Mouse (Mus musculus) erythroblast, adult 5-6 weeks (primary cell): ENCODE data around the gene Mertk. TPM values are rescaled to one million over a fixed set of nuclear protein-coding genes. Genes with fewer than 3 reads are reported as not detected.

Experiments
- ATAC-seq: replicated peaks from 2 replicates; pipeline ENCODE4 v1.8.0; 2016; ENCODE audit warnings: moderate number of reproducible peaks, mild to moderate bottlenecking, moderate TSS enrichment, inconsistent platforms; ENCODE audit not compliant: poor library complexity, low FRiP score, severe bottlenecking
- total RNA-seq, 2 experiments: library from RNA; stranded (forward) in 1 of 2; stranded (reverse) in 1 of 2; fragments of 150-400 nt in 1 of 2; fragments of 200-764, 138-1000 nt in 1 of 2; gene quantifications; 2 replicates each; pipeline versions ENCODE4 v1.2.3 to v1.2.4; 2015 to 2017; ENCODE audit warnings: low replicate concordance in 2 of 2

Gene Mertk
- total RNA-seq, 2 experiments from 2014 or later, result 2.1 to 2.6 TPM

DNA sequence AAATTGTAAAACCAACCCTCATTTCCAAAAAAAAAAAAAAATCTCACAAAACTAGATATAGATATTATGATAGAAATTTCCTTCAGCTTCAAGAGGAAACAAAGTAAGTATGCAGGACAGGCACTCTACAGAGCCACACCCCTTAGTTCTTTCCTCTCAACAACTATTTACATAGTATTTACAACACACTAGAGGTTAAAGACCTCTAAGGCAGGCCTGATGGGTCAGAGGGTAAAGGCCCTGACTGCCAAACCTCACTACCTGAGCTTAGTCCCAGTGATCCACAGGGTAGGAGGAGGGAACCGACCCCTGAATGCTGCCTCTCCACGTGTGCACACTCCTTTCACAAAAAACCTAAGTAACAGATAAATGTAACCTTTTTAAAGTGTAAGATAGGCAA is 114.0 kb downstream of the Mertk start:
- no peak for ATAC-seq

DNA sequence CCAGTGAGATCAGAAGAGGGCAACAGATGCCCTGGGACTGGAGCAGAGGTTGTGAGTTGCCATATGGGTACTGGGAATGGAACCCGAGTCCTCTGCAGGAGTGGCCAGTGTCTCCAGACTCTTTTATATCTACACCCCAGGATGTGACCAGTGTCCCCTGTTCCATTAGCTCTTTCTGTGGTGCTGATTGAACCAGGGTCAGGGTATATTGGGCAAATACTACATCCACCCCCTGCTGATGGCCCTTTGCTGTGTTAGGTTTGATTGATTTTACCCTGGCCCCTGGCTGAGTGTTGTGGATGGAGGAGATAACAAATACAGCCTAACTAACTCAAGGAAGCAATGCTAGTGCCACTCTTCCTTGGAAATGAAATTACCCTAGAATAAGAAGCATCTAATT is 117.6 kb downstream of the Mertk start:
- ATAC-seq, result no peak

- no peak for ATAC-seq
These were observed 118.2 kb downstream of the Mertk start for GRCm38 (mm10) chr2:128816916-128817315.

- ATAC-seq, result peak; percentile 42
These were observed 118.6 kb downstream of the Mertk start for GRCm38 (mm10) chr2:128817387-128817785.

- peak; percentile 90 for ATAC-seq
These were observed 119.3 kb downstream of the Mertk start, which contains the start of gene Tmem87b for GRCm38 (mm10) chr2:128817786-128818681. Gene Tmem87b (plus strand): TSS chr2:128818118.

- ATAC-seq, result no peak
These were observed 120.3 kb downstream of the Mertk start for GRCm38 (mm10) chr2:128818956-128819643.

GRCm38 (mm10) chr2:128820631-128821030 is 121.9 kb downstream of the Mertk start:
- no peak for ATAC-seq

- ATAC-seq, result no peak
These were observed 125.1 kb downstream of the Mertk start for GRCm38 (mm10) chr2:128823893-128824292.

GRCm38 (mm10) chr2:128827787-128828186 is 129.0 kb downstream of the Mertk start:
- ATAC-seq, result no peak

- ATAC-seq, result no peak
These were observed 133.9 kb downstream of the Mertk start for GRCm38 (mm10) chr2:128832611-128833010.

- ATAC-seq, result no peak
These were observed 134.3 kb downstream of the Mertk start for GRCm38 (mm10) chr2:128833035-128833434.

DNA sequence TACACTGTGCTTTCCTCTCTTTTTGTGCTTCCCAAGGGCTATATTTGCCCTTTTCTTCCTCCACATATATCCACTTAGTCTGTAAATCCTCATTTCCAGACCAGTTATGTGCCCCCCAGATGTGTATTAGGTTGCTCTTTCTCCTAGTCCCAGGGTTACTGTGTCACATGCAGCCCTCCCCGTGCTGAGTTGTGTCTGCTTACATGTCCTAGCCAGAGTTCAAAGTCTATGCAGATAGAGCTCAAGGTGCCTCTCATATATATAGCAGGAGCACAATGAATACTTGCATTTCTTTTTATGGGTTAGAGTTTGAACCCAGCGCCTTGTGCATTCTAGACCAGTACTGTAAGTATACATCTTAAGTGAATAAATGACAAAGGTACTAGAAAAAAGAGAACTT is 134.7 kb downstream of the Mertk start:
- ATAC-seq, result no peak

DNA sequence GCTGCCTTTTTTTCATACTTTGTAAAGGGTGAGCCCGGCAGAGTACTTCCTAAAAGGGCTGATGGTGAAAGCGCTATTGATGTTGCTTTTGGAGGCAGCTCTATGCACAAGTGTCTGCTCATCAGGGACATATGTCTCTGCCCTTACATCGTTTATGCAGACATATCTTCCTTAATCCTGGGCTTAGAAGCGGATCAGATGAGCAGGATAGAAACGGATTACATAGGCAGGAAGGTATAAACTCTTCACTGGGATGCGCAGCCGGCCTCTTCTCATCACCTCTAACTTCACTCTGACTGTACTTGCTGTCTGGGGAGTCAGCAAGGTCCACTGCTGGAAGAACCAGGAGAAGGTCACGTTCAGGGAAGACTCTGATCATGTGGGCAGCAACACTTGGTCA is 138.8 kb downstream of the Mertk start:
- no peak for ATAC-seq

DNA sequence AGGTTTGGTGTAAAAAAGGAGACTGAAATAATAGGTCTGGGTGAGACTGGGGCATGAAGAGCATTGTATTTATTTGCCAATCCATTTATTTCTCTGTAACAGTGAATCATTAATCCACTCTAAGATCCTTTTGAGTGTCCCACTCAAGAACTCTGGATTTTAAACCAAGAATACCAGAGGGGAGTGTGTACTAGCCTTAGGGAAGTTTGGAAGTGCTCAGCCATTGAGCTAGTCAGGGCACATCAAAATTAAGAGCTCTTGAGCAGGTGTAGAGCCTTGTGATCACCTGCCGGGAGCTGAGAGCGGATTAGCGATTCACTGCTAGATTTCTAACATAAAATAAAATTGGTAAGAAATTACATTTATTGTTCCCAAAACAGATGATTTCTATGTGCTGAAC is 139.9 kb downstream of the Mertk start:
- no peak for ATAC-seq

- no peak for ATAC-seq
These were observed 140.7 kb downstream of the Mertk start for GRCm38 (mm10) chr2:128839501-128839900.

DNA sequence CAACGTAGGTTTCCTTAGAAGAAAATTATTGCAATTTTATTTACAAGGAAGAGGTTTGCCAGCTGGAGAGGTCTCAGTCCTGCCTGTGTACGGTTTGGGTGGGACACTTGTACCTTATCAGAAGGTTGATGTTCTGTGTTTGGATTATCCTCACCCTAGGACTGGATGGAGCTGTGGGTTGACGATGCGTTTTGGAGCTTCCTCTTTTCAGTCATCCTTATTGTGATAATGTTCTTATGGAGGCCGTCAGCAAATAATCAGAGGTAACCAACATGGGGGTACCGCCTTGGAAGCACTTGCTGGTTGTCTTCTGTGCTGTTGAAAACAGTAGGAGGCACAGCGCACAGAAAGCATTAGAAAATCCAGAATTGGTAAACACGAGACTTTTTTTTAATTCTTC is 143.7 kb downstream of the Mertk start:
- no peak for ATAC-seq

DNA sequence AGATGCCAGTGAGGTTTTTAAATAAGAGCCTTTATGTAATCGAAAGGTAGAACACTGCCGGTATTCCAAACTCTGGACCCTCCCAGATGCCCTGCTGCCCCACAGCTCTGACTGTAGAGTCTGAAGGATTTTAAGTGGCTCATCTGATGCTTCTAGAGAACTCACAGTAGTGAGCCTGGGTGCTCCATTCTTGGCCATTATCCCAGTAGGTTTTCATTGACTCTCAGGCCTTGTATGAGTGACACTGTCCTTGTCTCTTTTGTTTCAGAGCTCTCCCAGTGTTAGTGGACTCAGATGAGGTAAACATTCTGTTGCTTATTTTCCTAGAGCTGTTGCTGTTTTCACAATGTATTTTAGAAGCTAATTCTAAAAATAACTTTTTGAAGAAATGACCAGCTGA is 151.3 kb downstream of the Mertk start:
- ATAC-seq, result no peak
